Comparison of ENCODE assay signal across 13 mouse cellular contexts in genomic region chr5:108079603-108080002, GRCm38 (mm10). TPM values are rescaled to one million over a fixed set of nuclear protein-coding genes. Genes with fewer than 3 reads are reported as not detected.
A peak's percentile ranks its signal among the peaks of the same experiment; 100 is the strongest.
DNase-seq lines count a peak whose midpoint lies in the region; TF ChIP-seq lines count a peak whose summit lies in the region.
"Had no signal": no experiment of that assay in that cellular context is flagged by ENCODE, and none has a peak within 500 bp of the region (broad histone marks: within the 10 kb centered on the region; RNA-seq: fewer than 3 reads in every experiment).

No protein-coding gene starts in this region.

- no peak for TF ChIP-seq POLR2A in kidney, adult 2 months (IDR thresholded peaks at IDR 0.05; ENCODE audit: low read depth, low read length)

- peak; percentile 28 for DNase-seq in kidney, adult 2 months
- DNase-seq in kidney, postnatal 4 days: no peak
- DNase-seq in 3T3-L1 (ENCODE audit: low read depth, low spot score) (peak; percentile 64), ES-E14 (ENCODE audit: low read depth, low spot score) (no peak)
- peak; percentile 36 for DNase-seq in c-Kit-positive CD71-positive TER-119-positive erythroid progenitor cells, embryonic 14.5 days (ENCODE audit: low spot score)
- DNase-seq in gastrocnemius, adult 8-10 months (ENCODE audit: low spot score in 2 of 2): no peak
- no peak for DNase-seq in cerebellum, adult 9-10 months
- DNase-seq: cerebellum, postnatal 14 days; kidney, postnatal 25 days; thymus, postnatal 25 days had no signal

- H3K4me1 ChIP-seq in kidney, adult 2 months (ENCODE audit: control insufficient read depth, insufficient read depth, low read length): no peaks in the 10 kb centered on the region; the same call in 1 of the 2 replicates
- H3K4me1 ChIP-seq in ES-E14 (ENCODE audit: control insufficient read depth in 2 of 2, insufficient read depth in 2 of 2, low read length in 2 of 2, poor library complexity in 1 of 2): peaks cover 10 to 21% of the 10 kb centered on the region in 2 experiments; a peak in 2 of 4 replicates
- H3K4me1 ChIP-seq: embryonic facial prominence, embryonic 15.5 days; limb, embryonic 15.5 days had no signal

- H3K4me3 ChIP-seq in kidney, adult 2 months (ENCODE audit: insufficient read depth, low read depth, low read length): no peak overlapping the region
- H3K4me3 ChIP-seq in ES-E14 (ENCODE audit: insufficient read depth in 1 of 2, low read depth in 1 of 2, low read length in 2 of 2, poor library complexity in 1 of 2, severe bottlenecking in 1 of 2): no peak overlapping the region; a peak in 1 of 4 replicates
- H3K4me3 ChIP-seq: embryonic facial prominence, embryonic 15.5 days; limb, embryonic 15.5 days had no signal

- no peaks in the 10 kb centered on the region for H3K9me3 ChIP-seq in ES-E14 (ENCODE audit: control insufficient read depth, insufficient read depth, low read depth, low read length)
- H3K9me3 ChIP-seq: embryonic facial prominence, embryonic 15.5 days; limb, embryonic 15.5 days had no signal

- H3K27me3 ChIP-seq in kidney, adult 2 months (replicated peaks; ENCODE audit: control insufficient read depth, insufficient read depth, low read length): no peaks in the 10 kb centered on the region
- H3K27me3 ChIP-seq: embryonic facial prominence, embryonic 15.5 days; limb, embryonic 15.5 days had no signal

- no peaks in the 10 kb centered on the region; the same call in 1 of the 2 replicates for H3K36me3 ChIP-seq in kidney, adult 2 months (ENCODE audit: control insufficient read depth, insufficient read depth, low read length)
- H3K36me3 ChIP-seq in ES-E14 (ENCODE audit: control insufficient read depth, insufficient read depth, low read length, poor library complexity, severe bottlenecking): peaks cover 19% of the 10 kb centered on the region

- in situ Hi-C loops in ES-E14 (cut with MboI; ENCODE audit: low sequenced_read_pairs in 2 of 2, unreplicated experiment in 2 of 2): no loop called here

- H3K27ac ChIP-seq in kidney, adult 2 months (ENCODE audit: insufficient read depth, low read depth, low read length): no peak overlapping the region
- H3K27ac ChIP-seq in ES-E14 (ENCODE audit: insufficient read depth, low read depth, low read length, poor library complexity, severe bottlenecking): peak overlapping the region; percentile 74
- H3K27ac ChIP-seq: embryonic facial prominence, embryonic 15.5 days; limb, embryonic 15.5 days; macrophage had no signal

- no peak overlapping the region; the same call in 1 of the 2 replicates for H3K9ac ChIP-seq in ES-E14 (ENCODE audit: insufficient read depth, low read depth, low read length, poor library complexity, severe bottlenecking)
- H3K9ac ChIP-seq: embryonic facial prominence, embryonic 15.5 days; limb, embryonic 15.5 days had no signal

- TF ChIP-seq CTCF in kidney, adult 2 months (conservative IDR thresholded peaks at IDR 0.05; ENCODE audit: insufficient read depth, insufficient read length, low read depth, low read length): no peak

TF ChIP-seq in ES-E14, 5 proteins besides CTCF, POLR2A, EP300 and RAD21:
- TF ChIP-seq ZNF384 (IDR thresholded peaks at IDR 0.05; ENCODE audit: low read depth, low read length): no peak
- TF ChIP-seq MAFK (IDR thresholded peaks at IDR 0.05; ENCODE audit: insufficient read depth, low read depth, low read length): peak; percentile 89

RNA-seq across cellular contexts. Expression of gene Mtf2, which starts 14.1 kb away (rescaled TPM):
- 5.4 and 8.1 TPM in 2 replicates for polyA plus RNA-seq in kidney, adult 2 months (2012; rRNA removed)
- 236 and 242 TPM in 2 replicates for total RNA-seq in ES-E14 (2012; rRNA removed)
- 10 to 100 TPM in 3 of 4 experiments, 1 to 10 TPM in 1; 9.7 to 12.1 (median 11.3) TPM for total RNA-seq in gastrocnemius, adult 8-10 months (2022)

RNA-seq across cellular contexts. Expression of gene Tmed5, which starts 52.8 kb away (rescaled TPM):
- polyA plus RNA-seq in kidney, adult 2 months (2012; rRNA removed): 39.7 and 60.9 TPM in 2 replicates
- 78.3 and 95.5 TPM in 2 replicates for total RNA-seq in ES-E14 (2012; rRNA removed)
- 10 to 100 TPM; 22.9 to 31.5 (median 26.8) TPM for total RNA-seq in gastrocnemius, adult 8-10 months (2022)

RNA-seq across cellular contexts. Expression of gene Ccdc18, which starts 53.1 kb away (rescaled TPM):
- 0.06 TPM in 1 of 2 replicates, not detected in the other for polyA plus RNA-seq in kidney, adult 2 months (2012; rRNA removed)
- total RNA-seq in ES-E14 (2012; rRNA removed): 9.8 and 11.4 TPM in 2 replicates
- under 1 TPM in 1 of 4 experiments, not detected in 3; 0.17 TPM for total RNA-seq in gastrocnemius, adult 8-10 months (2022)

Comparison
In these comparisons a context has a peak if more than half of its experiments do, and no peak if none do; other contexts are left out.
1. DNase-seq: peak in kidney, adult 2 months (single experiment), 3T3-L1 (single experiment) and c-Kit-positive CD71-positive TER-119-positive erythroid progenitor cells, embryonic 14.5 days (single experiment); none in kidney, postnatal 4 days (0 of 2), ES-E14 (single experiment), gastrocnemius, adult 8-10 months (0 of 2) and cerebellum, adult 9-10 months (single experiment).
2. RNA of gene Mtf2, which starts 14.1 kb away (total RNA-seq): 236 to 242 TPM in ES-E14; 9.7 to 12.1 TPM in gastrocnemius, adult 8-10 months; every median in the first group is over 10 times any median in the second.